Mouse (Mus musculus): ENCODE data around the gene Ski.

GRCm38 (mm10) chr4:155246691-155247105 lies 24.3 kb upstream of the Ski start:
- TF ChIP-seq CTCF (IDR thresholded peaks at IDR 0.05): no peak
- no peak for TF ChIP-seq POLR2A (IDR thresholded peaks at IDR 0.05; ENCODE audit: insufficient read depth, low read depth, low read length)

Measured in heart, adult 2 months (tissue).